Mouse (Mus musculus): ENCODE results near the gene 4931406P16Rik.
A peak's percentile ranks its signal among the peaks of the same experiment; 100 is the strongest.
"Not testable (repeated sequence)": the region's sequence is repeated elsewhere in the genome, so short reads cannot be mapped to it uniquely, and the experiment has no call there.

4931406P16Rik gene

GRCm38 (mm10) chr7:34313443-34313875, at the start of gene 4931406P16Rik:
Gene 4931406P16Rik, minus strand, starts transcription at chr7:34313551.
- peak; percentile 85 for DNase-seq

DNA sequence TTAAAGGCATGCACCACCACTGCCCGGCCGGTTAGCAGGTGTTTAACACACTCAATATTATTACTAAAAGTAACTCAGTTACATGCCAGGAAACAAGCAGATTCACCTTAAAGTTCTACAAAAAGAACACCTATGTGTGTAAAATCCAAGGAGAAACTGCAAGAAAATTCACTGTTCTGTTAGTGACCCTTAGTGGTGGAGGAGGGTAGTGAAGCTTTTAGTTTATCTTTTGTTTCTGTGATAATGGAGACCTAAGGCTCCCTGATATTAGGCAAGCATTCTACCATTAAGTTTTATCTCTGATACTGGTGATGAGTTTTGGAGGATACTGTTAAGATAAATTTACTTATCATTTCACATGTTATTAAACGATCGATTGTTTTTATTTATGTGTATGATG, 42.3 kb upstream of the 4931406P16Rik start:
- DNase-seq: no peak

DNA sequence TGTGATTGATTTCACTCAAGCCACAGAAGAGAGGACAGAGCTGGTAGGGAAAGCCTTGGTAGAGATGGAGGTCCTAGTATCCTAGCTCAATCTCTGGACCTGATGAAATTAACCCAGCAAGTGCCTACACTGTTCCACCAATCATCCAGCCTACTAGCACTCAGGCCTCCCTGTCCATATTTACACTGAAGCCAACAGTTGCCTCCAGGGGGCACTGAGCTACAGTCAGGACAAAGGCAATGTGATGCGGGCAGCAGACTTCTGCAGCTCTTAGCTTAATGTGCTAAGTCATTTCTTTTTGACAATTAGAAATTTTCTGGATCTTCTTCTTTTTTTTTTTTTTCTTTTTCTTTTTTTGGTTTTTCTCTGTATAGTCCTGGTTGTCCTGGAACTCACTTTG, 38.6 kb upstream of the 4931406P16Rik start:
- peak; percentile 20 for DNase-seq

- no peak for DNase-seq
Measured at GRCm38 (mm10) chr7:34350166-34350565, 36.8 kb upstream of the 4931406P16Rik start.

- DNase-seq: no peak
Measured at GRCm38 (mm10) chr7:34348011-34348410, 34.7 kb upstream of the 4931406P16Rik start.

DNA sequence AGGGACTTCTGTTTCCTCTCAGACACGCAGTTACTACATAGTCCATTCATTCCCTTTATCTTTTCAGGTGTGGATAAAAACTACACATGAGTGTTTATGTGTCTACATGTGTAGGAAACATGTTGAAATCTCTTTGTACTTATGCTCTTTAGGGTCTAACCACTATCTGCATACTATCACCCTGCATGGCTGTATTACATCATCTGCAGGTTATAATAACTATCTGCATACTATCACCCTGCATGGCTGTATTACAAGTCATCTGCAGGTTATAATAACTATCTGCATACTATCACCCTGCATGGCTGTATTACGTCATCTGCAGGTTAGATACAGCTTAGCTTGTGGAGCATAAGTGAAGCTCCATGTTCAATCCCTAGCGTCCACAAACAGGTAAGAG, 33.7 kb upstream of the 4931406P16Rik start:
- no peak for DNase-seq

DNA sequence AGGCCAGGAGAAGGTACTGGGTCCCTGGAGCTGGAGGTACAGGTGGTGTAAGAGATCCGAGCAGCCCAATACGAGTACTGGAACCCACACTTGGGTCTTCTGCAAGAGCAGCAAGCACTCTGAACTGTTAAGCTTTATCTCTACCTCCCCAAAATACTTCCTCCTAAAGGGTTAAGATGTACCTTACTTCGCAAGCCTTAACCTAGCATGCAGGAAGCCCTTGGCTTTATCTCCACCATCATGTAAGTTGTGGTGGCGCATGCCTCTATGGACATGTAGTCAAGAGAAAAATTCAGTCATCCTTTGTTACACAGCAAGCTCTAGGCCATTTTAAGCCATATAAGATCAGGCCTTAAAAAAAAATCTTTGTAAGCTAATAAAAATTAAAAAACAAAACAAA, 33.2 kb upstream of the 4931406P16Rik start:
- DNase-seq: no peak

- DNase-seq: no peak
Measured at GRCm38 (mm10) chr7:34342040-34342793, 28.9 kb upstream of the 4931406P16Rik start.

DNA sequence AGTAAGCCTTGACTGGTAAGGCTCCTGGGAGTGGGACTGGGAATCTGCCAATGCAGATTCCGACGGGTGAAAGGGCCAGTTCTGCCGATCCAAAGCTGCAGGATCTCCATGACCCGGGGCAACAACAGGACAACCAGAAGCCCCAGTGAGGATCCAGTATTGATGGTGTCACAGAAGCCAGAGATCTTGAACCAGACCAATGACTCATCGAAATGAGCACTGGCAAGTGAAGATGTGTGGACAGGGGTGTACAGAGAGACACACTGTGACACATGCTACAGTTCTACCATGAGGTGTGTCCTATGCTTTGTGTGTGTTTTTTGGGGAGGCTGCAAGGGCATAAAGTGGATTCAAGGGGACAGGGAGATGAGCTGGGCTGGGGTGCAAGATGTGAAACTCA, 27.5 kb upstream of the 4931406P16Rik start:
- no peak for DNase-seq

DNA sequence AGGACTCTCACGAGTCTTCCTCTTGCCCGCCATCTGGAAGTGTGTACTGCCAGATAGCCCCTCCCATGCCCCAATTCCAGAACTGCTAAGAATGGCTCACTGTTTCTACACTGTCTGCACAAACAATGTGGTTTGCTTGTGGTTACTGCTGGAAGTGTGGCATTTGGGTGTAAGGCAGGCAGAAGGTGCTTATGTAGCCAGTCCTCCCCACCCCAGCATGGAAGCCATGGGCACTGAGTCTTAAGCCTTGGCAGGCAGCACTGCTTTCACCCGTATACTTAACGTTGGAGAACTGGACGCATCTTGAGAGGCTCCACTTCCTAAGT, 25.8 kb upstream of the 4931406P16Rik start:
- no peak for DNase-seq

GRCm38 (mm10) chr7:34338445-34339163, 25.3 kb upstream of the 4931406P16Rik start:
- no peak for DNase-seq

- no peak for DNase-seq
Measured at GRCm38 (mm10) chr7:34337268-34337667, 23.9 kb upstream of the 4931406P16Rik start.

- not testable (repeated sequence) for DNase-seq
Measured at GRCm38 (mm10) chr7:34336545-34336944, 23.2 kb upstream of the 4931406P16Rik start.

- DNase-seq: no peak
Measured at GRCm38 (mm10) chr7:34327493-34327892, 14.1 kb upstream of the 4931406P16Rik start.

GRCm38 (mm10) chr7:34324857-34325256, 11.5 kb upstream of the 4931406P16Rik start:
- no peak for DNase-seq

GRCm38 (mm10) chr7:34324005-34324404, 10.7 kb upstream of the 4931406P16Rik start:
- DNase-seq: no peak

DNA sequence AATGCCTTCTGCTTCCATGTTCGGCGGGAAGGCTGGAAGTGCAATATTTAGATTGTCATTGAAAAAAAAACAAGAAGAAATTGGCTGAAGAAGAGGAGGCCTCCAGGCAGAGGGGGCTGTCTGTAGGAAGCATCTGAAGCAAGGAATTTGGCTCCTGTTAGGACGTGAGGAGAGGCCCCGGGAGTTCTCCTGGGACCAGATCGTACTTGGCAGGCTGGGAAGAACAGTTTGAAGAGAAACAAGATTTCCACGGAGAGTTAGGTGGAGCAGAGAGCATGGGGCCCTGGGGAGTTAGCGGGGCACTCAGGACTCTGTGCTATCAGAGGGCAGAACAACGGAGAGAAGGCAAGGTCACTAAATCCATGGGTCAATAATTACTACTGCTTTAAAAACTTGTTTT, 10.0 kb upstream of the 4931406P16Rik start:
- no peak for DNase-seq

- no peak for DNase-seq
Measured at GRCm38 (mm10) chr7:34321958-34322357, 8.6 kb upstream of the 4931406P16Rik start.

DNA sequence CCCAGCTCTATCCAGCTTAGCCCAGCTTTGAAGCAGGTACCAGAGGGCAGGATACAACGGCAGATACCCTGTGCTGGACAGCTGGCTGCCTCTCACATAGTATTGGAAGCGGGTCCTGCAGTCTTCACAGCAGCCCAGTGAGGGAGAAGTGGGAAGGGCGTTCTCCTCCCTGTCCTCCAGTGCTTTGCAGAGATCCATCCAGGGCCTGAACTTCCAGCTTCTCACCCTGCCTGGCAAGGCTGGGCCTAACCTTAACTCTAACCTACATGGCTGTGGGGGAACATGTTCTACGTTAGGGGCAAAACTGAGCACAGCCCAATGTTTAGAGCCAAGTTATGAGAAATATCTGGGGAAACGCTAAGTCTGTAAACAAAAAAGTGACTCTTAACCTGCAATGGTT, 7.8 kb upstream of the 4931406P16Rik start:
- no peak for DNase-seq

DNA sequence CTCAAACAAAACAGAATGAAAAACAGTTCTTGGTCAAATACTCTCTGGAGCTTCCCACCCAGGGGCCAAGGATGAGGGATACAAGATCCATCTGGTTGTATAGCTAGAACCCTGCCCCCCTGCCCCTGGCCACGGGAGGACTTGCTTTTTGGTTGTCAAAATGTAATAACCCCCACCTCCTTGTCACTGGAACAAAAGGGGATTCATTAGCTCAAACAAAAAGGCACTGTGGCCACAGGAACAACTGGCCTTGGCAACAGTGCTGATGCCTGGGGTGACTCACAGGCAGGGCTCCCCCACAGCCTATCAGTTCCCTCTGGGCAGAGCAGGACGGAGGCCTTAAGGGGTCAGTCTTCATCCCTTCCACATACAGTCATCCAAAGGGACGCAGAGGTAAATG, 6.6 kb upstream of the 4931406P16Rik start:
- no peak for DNase-seq

- DNase-seq: no peak
Measured at GRCm38 (mm10) chr7:34319123-34319522, 5.8 kb upstream of the 4931406P16Rik start.

- DNase-seq: peak; percentile 28
Measured at GRCm38 (mm10) chr7:34317901-34318476, 4.6 kb upstream of the 4931406P16Rik start.

DNA sequence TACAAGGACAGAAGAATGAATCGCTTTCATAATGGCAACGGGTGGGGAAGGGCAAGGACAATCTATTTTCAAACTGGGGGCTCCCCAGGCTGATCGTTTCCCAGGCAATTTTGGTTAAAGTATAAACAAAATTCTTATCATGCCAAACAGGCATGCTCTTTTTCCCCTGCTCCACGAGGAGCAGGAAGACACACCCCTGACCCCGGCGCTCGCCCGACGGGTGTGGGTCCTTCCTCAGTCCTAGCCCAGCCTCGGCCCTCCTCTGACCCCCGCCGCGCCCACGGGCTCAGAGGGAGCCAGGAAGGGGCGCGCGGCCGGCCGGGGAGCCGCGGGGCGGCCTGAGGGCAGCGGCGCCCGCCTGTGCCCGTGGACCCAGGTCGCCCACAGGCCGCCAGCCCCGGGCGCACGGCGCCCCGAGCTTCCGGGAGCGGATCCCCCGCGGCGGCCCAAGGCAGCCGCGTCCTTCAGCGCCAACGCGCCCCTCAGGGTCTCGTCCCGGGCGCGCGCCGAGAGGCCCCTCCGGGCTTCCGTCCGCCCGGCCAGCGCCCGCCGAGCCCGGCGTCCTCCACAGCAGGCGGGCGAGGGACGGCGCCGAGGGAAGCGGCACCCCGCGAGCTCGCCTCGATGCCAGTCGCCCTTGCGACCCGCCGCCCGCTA, 437 bp downstream of the 4931406P16Rik start:
- peak; percentile 35 for DNase-seq

All from right cerebral cortex, postnatal 14 days (tissue).